Mouse (Mus musculus): ENCODE measurements around the gene Slfn3. TPM values are rescaled to one million over a fixed set of nuclear protein-coding genes. Genes with fewer than 3 reads are reported as not detected.

Slfn3 gene
- 1 to 10 TPM; 7.6 to 8.4 TPM for total RNA-seq (2023)

DNA sequence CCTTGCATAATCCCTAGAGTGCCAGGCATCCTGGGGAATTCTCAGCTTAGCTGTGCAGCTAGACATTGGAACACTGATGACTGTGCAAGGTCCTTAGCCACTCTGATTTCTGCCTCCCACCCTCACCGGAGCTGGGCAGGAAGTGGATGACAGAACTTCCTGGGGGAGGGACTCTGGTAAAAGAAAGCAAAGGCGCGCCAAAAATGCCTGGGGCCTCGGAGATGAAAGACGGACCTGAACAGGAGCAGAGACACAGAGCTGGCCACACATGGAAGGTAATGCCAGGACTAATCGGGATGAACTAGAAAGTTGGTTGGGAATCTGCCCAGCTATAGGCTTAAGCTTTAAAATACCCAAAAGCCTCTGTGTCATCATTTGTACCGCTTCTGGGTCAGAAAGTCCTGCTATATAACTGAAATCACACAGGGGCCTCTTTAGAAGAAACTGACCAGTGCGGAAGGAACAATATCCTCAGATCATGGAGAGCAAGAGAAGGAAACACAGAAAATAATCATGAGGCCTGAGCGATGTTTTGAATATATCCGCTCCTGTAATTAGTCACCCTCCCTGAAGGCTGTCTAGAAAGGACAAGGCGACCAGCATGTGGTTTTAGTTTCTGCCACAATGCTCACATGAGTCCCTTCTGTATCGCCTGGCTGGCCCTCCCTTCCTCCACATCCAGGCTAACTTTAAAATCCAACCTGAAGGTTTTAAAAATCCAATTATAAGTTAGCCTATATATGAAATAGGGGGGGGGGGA is at the start of gene Slfn3:
TSS of gene Slfn3 (plus strand) at position 197 of the 760 bp plus-strand sequence.

DNA sequence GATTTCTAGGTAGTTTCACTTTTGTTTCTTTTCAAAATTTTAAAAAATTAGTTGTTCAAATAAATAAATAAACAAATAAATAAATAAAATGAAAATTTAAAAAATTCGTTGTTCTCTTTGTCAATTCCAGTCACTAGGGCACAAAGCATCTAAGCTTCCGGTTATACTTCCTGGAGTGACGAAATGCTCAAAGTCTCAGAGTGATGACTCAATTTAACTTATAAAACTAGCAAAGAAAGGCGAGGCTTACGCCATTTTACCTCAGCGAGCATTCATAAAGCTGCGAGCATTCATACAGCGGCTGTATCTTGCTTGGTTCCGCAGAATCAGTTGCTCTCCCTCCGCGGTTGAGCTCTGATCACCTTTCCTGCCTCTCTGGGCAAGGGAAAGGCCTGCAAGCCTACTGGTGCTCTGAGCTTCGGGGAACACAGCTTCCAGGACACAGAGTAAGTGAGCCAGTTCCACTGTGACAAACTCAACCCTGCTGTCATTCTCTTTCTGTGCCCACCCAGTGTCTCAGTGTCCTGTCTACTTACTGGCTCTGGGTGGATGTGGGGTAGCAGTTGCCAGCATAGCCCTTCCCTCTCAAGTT is 16.1 kb upstream of the Slfn3 start, which contains the start of gene Slfn4:
TSS of gene Slfn4 (plus strand) at position 239 of the 592 bp plus-strand sequence.

Other genes with a start within 250 kb of the Slfn3 start
- gene Slfn5, start 240.0 kb upstream of the Slfn3 start, total RNA-seq (2023): 10 to 100 TPM; 58.9 to 70.8 TPM
- 10 to 100 TPM; 22.4 to 23.2 TPM for gene Slfn9, start 199.5 kb upstream of the Slfn3 start, total RNA-seq (2023)
- gene Slfn8, start 170.5 kb upstream of the Slfn3 start, total RNA-seq (2023): 10 to 100 TPM; 55.0 to 55.9 TPM
- 100 to 1,000 TPM; 201 to 232 TPM for gene Slfn2, start 126.2 kb upstream of the Slfn3 start, total RNA-seq (2023)
- gene Slfn1, start 74.5 kb upstream of the Slfn3 start, total RNA-seq (2023): 100 to 1,000 TPM; 134 to 172 TPM
- under 1 TPM; 0.82 to 0.86 TPM for gene Slfn4, start 16.1 kb upstream of the Slfn3 start, total RNA-seq (2023)
- gene Slfn14, start 95.4 kb downstream of the Slfn3 start, total RNA-seq (2023): not detected
- 100 to 1,000 TPM in 1 of 2 experiments, 10 to 100 TPM in 1; 88.9 to 101 TPM for gene Ap2b1, start 107.7 kb downstream of the Slfn3 start, total RNA-seq (2023)
- gene Pex12, start 111.3 kb downstream of the Slfn3 start, total RNA-seq (2023): 10 to 100 TPM; 11.1 to 15.0 TPM
- 1 to 10 TPM; 1.0 to 1.6 TPM for gene Rasl10b, start 217.8 kb downstream of the Slfn3 start, total RNA-seq (2023)
- not detected for gene Gas2l2, start 238.1 kb downstream of the Slfn3 start, total RNA-seq (2023)
- gene 1700020L24Rik, start 246.3 kb downstream of the Slfn3 start, total RNA-seq (2023): 1 to 10 TPM in 1 of 2 experiments, not detected in 1; 1.6 TPM

All from T-cell, adult 66 days (primary cell).